Mouse (Mus musculus): Measurements from ENCODE around the gene Add3. TPM values are rescaled to one million over a fixed set of nuclear protein-coding genes. Genes with fewer than 3 reads are reported as not detected.
A peak's percentile ranks its signal among the peaks of the same experiment; 100 is the strongest.
"Not testable (repeated sequence)": the region's sequence is repeated elsewhere in the genome, so short reads cannot be mapped to it uniquely, and the experiment has no call there.

Add3 gene
- polyA plus RNA-seq, 1 experiment from 2014 or later, result 134 TPM

DNA sequence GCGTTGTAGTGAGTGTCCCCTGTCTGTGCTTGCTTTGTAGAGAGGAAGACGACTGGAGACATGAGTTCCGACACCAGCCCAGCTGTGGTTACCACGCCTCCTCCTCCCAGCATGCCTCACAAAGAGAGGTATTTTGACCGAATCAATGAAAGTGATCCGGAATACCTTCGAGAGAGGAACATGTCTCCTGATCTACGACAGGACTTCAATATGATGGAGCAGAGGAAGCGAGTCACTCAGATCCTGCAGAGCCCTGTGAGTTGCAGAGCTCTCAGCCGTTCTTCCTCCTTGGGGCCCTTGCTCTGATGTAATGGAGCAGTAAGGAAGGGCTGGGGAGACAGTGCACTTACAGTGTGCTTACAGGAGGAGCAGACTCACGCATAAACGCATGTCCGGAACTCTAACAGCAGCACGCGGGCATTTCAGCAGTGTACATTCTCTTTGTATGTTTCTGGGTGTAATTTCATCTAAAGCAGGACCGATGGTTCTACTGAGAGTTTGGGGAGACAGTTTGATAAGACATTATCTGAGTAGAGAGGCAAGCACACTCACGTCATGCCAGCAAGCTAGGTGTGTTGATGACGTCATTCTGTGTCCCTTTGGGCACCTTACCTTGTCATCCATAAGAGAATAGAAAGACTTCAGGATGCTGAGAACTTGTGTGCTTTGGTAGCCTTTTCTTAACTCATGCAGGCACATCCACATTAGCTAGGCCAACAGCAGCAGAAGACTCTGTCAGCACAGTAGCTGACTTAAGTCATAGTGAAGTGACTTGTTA lies 76.7 kb downstream of the Add3 start:
- H3K9me3 ChIP-seq (ENCODE audit: control insufficient read depth, low read length), result no peaks in the 10 kb centered on the region
- H3K27me3 ChIP-seq (ENCODE audit: control insufficient read depth, insufficient read depth, low read length), result no peaks in the 10 kb centered on the region
- no peak overlapping the region for H3K4me2 ChIP-seq (ENCODE audit: low read length)
- H3K27ac ChIP-seq (replicated peaks in 1 of 2; ENCODE audit: control insufficient read depth in 1 of 2, insufficient read depth in 1 of 2, low read depth in 2 of 2, low read length in 2 of 2), result peak overlapping the region in 1 of 2 experiments; percentile 76; a peak in 1 of 4 replicates
- peaks cover 7 to 44% of the 10 kb centered on the region in 2 experiments for H3K4me1 ChIP-seq (ENCODE audit: control insufficient read depth in 2 of 2, insufficient read depth in 2 of 2, low read length in 2 of 2)
- H3K9ac ChIP-seq (ENCODE audit: low read length), result 0 out of 2 replicates have a peak overlapping the region, but pooled peaks have one; percentile 8
- H3K4me3 ChIP-seq (ENCODE audit: control insufficient read depth in 1 of 2, insufficient read depth in 1 of 2, low read depth in 1 of 2, low read length in 2 of 2), result no peak overlapping the region
- WGBS, result 73% methylated on average over 18 of the region's 18 CpGs
- peaks cover 36% of the 10 kb centered on the region for H3K36me3 ChIP-seq (ENCODE audit: control insufficient read depth, insufficient read depth, low read length)
- no peak for ATAC-seq (ENCODE audit: insufficient number of reproducible peaks, insufficient read depth, low FRiP score, low read depth)

DNA sequence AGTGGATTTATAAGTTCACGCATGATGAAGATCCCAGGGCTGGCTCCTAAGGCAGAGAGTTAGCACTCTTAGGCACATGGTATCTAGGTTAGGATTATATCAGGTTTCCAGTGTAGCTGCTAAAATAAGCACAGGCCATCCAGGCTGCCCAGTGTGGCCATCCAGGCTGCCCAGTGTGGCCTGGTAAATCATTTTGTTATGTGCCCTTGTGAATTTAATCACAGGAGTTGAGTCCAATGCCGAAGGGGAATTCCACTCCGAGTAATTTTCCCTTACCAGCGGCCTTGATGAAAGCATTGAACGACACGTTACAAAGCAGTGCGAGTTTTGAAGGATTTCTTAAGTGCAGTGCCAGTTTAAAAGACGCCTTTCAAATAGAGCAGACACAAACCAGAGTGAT lies 77.6 kb downstream of the Add3 start:
- Histone ChIP-seq H3K27me3 (ENCODE audit: control insufficient read depth, insufficient read depth, low read length) (no peaks in the 10 kb centered on the region), H3K36me3 (ENCODE audit: control insufficient read depth, insufficient read depth, low read length) (peaks cover 36% of the 10 kb centered on the region), H3K9me3 (ENCODE audit: control insufficient read depth, low read length) (no peaks in the 10 kb centered on the region), H3K9ac (ENCODE audit: low read length) (no peak overlapping the region), H3K4me2 (ENCODE audit: low read length) (no peak overlapping the region), H3K4me1 (ENCODE audit: control insufficient read depth in 2 of 2, insufficient read depth in 2 of 2, low read length in 2 of 2) (peaks cover 5 to 38% of the 10 kb centered on the region in 2 experiments), H3K4me3 (ENCODE audit: control insufficient read depth in 1 of 2, insufficient read depth in 1 of 2, low read depth in 1 of 2, low read length in 2 of 2) (no peak overlapping the region), H3K27ac (replicated peaks in 1 of 2; ENCODE audit: control insufficient read depth in 1 of 2, insufficient read depth in 1 of 2, low read depth in 2 of 2, low read length in 2 of 2) (peak overlapping the region; percentile 75 to 76)
- 41% methylated on average over 8 of the region's 8 CpGs for WGBS
- peak; percentile 54; the same call in 1 of the 2 replicates for ATAC-seq (ENCODE audit: insufficient number of reproducible peaks, insufficient read depth, low FRiP score, low read depth)

DNA sequence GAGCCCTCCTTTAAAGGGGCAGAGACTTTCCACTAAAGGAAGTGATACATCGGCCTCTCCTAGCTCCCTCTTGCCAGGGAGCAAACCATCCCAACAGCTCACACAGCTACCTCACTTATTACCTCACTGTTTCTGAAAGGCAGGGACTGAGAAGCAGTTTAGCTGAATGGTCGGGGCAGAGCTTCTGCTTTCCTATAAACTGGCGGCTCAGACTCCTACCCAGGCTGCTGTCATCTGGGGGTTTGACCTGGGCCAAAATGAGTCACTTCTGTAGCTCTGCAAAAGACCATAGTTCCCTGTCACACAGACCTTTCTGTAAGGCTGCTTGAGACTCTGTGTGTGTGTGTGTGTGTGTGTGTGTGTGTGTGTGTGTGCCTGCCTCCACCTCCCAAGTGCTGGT lies 79.1 kb downstream of the Add3 start:
- H3K4me3 ChIP-seq (ENCODE audit: control insufficient read depth in 1 of 2, insufficient read depth in 1 of 2, low read depth in 1 of 2, low read length in 2 of 2), result no peak overlapping the region
- H3K27me3 ChIP-seq (ENCODE audit: control insufficient read depth, insufficient read depth, low read length), result no peaks in the 10 kb centered on the region
- H3K4me2 ChIP-seq (ENCODE audit: low read length), result no peak overlapping the region
- H3K9ac ChIP-seq (ENCODE audit: low read length), result no peak overlapping the region
- peaks cover 5 to 37% of the 10 kb centered on the region in 2 experiments for H3K4me1 ChIP-seq (ENCODE audit: control insufficient read depth in 2 of 2, insufficient read depth in 2 of 2, low read length in 2 of 2)
- peak overlapping the region in 1 of 2 experiments; percentile 2; a peak in 2 of 4 replicates for H3K27ac ChIP-seq (replicated peaks in 1 of 2; ENCODE audit: control insufficient read depth in 1 of 2, insufficient read depth in 1 of 2, low read depth in 2 of 2, low read length in 2 of 2)
- ATAC-seq (ENCODE audit: insufficient number of reproducible peaks, insufficient read depth, low FRiP score, low read depth), result no peak
- H3K9me3 ChIP-seq (ENCODE audit: control insufficient read depth, low read length), result no peaks in the 10 kb centered on the region
- whole genome bisulfite sequencing, result 53% methylated on average over 3 of the region's 3 CpGs
- H3K36me3 ChIP-seq (ENCODE audit: control insufficient read depth, insufficient read depth, low read length), result peaks cover 41% of the 10 kb centered on the region

DNA sequence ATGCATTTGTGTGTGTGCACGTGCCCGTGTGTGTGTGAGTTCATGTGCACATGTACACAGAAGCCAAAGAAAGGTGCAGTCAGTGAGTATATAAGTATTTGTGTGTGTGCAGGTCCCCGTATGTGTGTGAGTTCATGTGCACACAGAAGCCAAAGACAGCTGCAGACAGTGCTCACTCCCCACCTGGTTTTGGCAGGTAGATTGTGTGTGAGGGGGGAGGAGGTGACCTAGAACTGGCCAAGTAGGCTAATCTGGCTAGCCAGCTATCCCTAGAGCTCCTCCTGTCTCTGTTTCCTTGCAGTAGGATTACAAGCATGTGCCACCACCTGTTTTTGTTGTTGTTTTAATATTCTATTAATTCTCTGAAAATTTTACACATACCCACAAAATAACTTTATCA lies 80.9 kb downstream of the Add3 start:
- Histone ChIP-seq H3K4me2 (ENCODE audit: low read length) (no peak overlapping the region), H3K4me1 (ENCODE audit: control insufficient read depth in 2 of 2, insufficient read depth in 2 of 2, low read length in 2 of 2) (peaks cover 12 to 49% of the 10 kb centered on the region in 2 experiments), H3K9ac (ENCODE audit: low read length) (no peak overlapping the region), H3K36me3 (ENCODE audit: control insufficient read depth, insufficient read depth, low read length) (peaks cover 41% of the 10 kb centered on the region), H3K27ac (replicated peaks in 1 of 2; ENCODE audit: control insufficient read depth in 1 of 2, insufficient read depth in 1 of 2, low read depth in 2 of 2, low read length in 2 of 2) (no peak overlapping the region), H3K4me3 (ENCODE audit: control insufficient read depth in 1 of 2, insufficient read depth in 1 of 2, low read depth in 1 of 2, low read length in 2 of 2) (no peak overlapping the region), H3K27me3 (ENCODE audit: control insufficient read depth, insufficient read depth, low read length) (no peaks in the 10 kb centered on the region), H3K9me3 (ENCODE audit: control insufficient read depth, low read length) (no peaks in the 10 kb centered on the region)
- ATAC-seq (ENCODE audit: insufficient number of reproducible peaks, insufficient read depth, low FRiP score, low read depth), result no peak
- 93% methylated on average over 3 of the region's 3 CpGs for WGBS

DNA sequence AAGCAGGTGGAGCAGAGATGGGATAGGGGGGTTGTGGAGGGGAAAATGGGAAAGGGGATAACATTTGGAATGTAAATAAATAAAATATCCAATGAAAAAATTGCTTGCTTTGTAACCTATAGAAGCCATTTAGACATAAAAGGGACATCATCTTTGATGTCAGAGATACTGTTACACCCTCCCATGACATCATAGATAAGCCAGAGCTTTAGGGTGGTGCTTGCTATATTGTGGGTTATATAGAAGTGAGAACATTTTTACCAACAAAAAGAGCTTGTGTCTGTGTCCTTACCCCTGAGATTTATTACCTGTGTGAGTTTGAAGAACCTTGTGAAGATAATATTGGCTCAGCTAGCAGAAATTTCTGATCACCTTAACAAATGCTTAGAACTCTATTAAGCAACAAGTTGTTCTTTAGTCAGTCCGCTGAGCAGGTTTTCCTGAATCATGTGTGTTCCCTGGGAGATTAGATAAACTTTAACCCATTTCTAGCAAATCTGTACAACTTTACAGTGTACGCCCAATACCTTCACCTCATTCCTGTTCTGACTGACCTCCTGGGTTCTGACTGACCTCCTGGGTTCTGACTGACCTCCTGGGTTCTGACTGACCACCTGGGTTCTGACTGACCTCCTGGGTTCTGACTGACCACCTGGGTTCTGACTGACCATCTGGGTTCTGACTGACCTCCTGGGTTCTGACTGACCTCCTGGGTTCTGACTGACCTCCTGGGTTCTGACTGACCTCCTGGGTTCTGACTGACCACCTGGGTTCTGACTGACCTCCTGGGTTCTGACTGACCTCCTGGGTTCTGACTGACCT lies 85.2 kb downstream of the Add3 start:
- H3K9me3 ChIP-seq (ENCODE audit: control insufficient read depth, low read length); H3K9ac ChIP-seq (ENCODE audit: low read length); H3K4me2 ChIP-seq (ENCODE audit: low read length); H3K4me3 ChIP-seq (ENCODE audit: control insufficient read depth in 1 of 2, insufficient read depth in 1 of 2, low read depth in 1 of 2, low read length in 2 of 2); H3K27ac ChIP-seq (replicated peaks in 1 of 2; ENCODE audit: control insufficient read depth in 1 of 2, insufficient read depth in 1 of 2, low read depth in 2 of 2, low read length in 2 of 2); ATAC-seq (ENCODE audit: insufficient number of reproducible peaks, insufficient read depth, low FRiP score, low read depth); H3K27me3 ChIP-seq (ENCODE audit: control insufficient read depth, insufficient read depth, low read length): not testable (repeated sequence)
- Histone ChIP-seq H3K4me1 (ENCODE audit: control insufficient read depth in 2 of 2, insufficient read depth in 2 of 2, low read length in 2 of 2) (peaks cover 18 to 46% of the 10 kb centered on the region in 2 experiments), H3K36me3 (ENCODE audit: control insufficient read depth, insufficient read depth, low read length) (peaks cover 43% of the 10 kb centered on the region)
- 57% methylated on average over 2 of the region's 2 CpGs for WGBS

DNA sequence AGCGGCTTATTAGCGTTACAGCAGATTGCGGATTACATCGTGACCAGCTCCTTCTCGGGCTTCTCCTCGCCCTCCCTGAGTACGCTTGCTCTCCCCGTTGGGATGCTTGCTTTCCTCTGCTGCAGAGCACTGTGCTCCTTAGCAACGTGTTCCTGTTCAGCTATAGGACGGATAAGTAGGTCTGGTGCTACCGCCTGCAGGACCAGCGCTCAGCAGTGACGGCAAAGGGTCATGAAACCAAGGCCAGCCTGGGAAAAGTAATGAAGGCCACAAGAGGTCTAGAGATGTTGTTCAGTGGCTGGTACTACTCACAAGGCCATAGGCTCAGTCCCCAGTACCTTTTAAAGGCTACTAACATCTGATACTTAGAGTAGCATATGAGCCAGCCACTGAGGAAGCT lies 86.4 kb downstream of the Add3 start:
- Histone ChIP-seq H3K9me3 (ENCODE audit: control insufficient read depth, low read length) (no peaks in the 10 kb centered on the region), H3K27me3 (ENCODE audit: control insufficient read depth, insufficient read depth, low read length) (no peaks in the 10 kb centered on the region), H3K4me2 (ENCODE audit: low read length) (no peak overlapping the region), H3K27ac (replicated peaks in 1 of 2; ENCODE audit: control insufficient read depth in 1 of 2, insufficient read depth in 1 of 2, low read depth in 2 of 2, low read length in 2 of 2) (no peak overlapping the region), H3K4me3 (ENCODE audit: control insufficient read depth in 1 of 2, insufficient read depth in 1 of 2, low read depth in 1 of 2, low read length in 2 of 2) (no peak overlapping the region), H3K4me1 (ENCODE audit: control insufficient read depth in 2 of 2, insufficient read depth in 2 of 2, low read length in 2 of 2) (peaks cover 18 to 49% of the 10 kb centered on the region in 2 experiments), H3K9ac (ENCODE audit: low read length) (no peak overlapping the region), H3K36me3 (ENCODE audit: control insufficient read depth, insufficient read depth, low read length) (peaks cover 48% of the 10 kb centered on the region)
- ATAC-seq (ENCODE audit: insufficient number of reproducible peaks, insufficient read depth, low FRiP score, low read depth), result no peak
- WGBS, result 63% methylated on average over 13 of the region's 13 CpGs

DNA sequence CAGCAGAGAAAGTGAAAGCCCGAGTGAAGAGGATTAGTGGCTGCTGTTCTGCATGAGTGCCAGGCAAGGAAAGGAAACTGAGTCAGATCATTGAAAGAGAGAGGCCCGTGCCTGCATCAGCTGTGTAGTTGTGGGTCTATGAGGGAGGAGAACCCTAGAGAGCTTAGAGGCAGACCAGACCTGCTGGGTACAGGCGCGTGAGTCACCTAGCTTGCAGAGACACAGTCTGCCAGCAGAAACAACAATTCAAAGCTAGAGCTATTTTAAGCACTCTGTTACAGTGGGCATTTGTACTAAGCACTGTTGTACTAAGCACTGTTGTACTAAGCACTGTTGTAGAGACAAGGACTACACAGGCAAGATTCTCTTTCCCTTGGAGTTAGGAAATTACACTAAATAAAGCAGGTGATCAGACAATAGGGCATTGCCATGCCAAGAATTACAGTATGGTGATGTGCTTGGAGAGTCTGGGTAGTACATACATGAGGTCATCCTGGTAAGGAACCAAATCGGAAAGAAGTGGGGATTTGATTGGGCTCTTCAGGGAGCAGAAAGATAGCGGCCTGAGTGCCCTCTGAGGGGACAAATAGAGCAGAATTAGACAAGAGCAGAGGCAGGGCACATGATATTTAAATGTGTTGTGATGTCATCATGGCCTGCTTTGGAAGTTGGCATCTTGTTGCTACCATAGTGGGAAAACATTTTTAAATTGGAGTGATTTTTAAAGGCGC lies 88.0 kb downstream of the Add3 start:
- Histone ChIP-seq H3K4me2 (ENCODE audit: low read length) (no peak overlapping the region), H3K36me3 (ENCODE audit: control insufficient read depth, insufficient read depth, low read length) (peaks cover 63% of the 10 kb centered on the region), H3K4me3 (ENCODE audit: control insufficient read depth in 1 of 2, insufficient read depth in 1 of 2, low read depth in 1 of 2, low read length in 2 of 2) (no peak overlapping the region), H3K9me3 (ENCODE audit: control insufficient read depth, low read length) (no peaks in the 10 kb centered on the region), H3K9ac (ENCODE audit: low read length) (no peak overlapping the region), H3K4me1 (ENCODE audit: control insufficient read depth in 2 of 2, insufficient read depth in 2 of 2, low read length in 2 of 2) (peaks cover 18 to 47% of the 10 kb centered on the region in 2 experiments), H3K27me3 (ENCODE audit: control insufficient read depth, insufficient read depth, low read length) (no peaks in the 10 kb centered on the region), H3K27ac (replicated peaks in 1 of 2; ENCODE audit: control insufficient read depth in 1 of 2, insufficient read depth in 1 of 2, low read depth in 2 of 2, low read length in 2 of 2) (peak overlapping the region; percentile 59 to 76)
- peak; percentile 69 for ATAC-seq (ENCODE audit: insufficient number of reproducible peaks, insufficient read depth, low FRiP score, low read depth)
- 49% methylated on average over 7 of the region's 7 CpGs for WGBS

Measured in heart, embryonic 14.5 days (tissue).